Mouse (Mus musculus): ENCODE data around the gene Psmb1. TPM values are rescaled to one million over a fixed set of nuclear protein-coding genes. Genes with fewer than 3 reads are reported as not detected.
"Not testable (repeated sequence)": the region's sequence is repeated elsewhere in the genome, so short reads cannot be mapped to it uniquely, and the experiment has no call there.

Gene Psmb1
- 271 and 286 TPM in 2 replicates for polyA plus RNA-seq (2014; fragmentation: Nextera tagmentation; extraction: Ambion mirVana)

GRCm38 (mm10) chr17:15499656-15500394, at the start of gene Psmb1, which contains the start of gene Tbp:
Gene Psmb1, minus strand, starts transcription at chr17:15499751.
Gene Tbp, plus strand, starts transcription at chr17:15499888.
- peak within 1 kb of the TSS; percentile 63 for H3K4me2 ChIP-seq (ENCODE audit: low read depth, severe bottlenecking)
- no peaks in the 10 kb centered on the region for H3K27me3 ChIP-seq (ENCODE audit: control insufficient read depth, insufficient read depth, low read length)
- peaks cover 10% of the 10 kb centered on the region; the same call in 1 of the 2 replicates for H3K36me3 ChIP-seq (ENCODE audit: control insufficient read depth, insufficient read depth, low read length)
- under 1% methylated on average over 63 of the region's 63 CpGs for WGBS
- no peaks in the 10 kb centered on the region for H3K9me3 ChIP-seq (ENCODE audit: control insufficient read depth, low read length)
- DNase-seq (ENCODE audit: low spot score) (peak; percentile 99), ATAC-seq (ENCODE audit: insufficient number of reproducible peaks, low FRiP score, low TSS enrichment, low read depth) (peak; percentile 95)
- H3K9ac ChIP-seq (ENCODE audit: low read length): peak within 1 kb of the TSS; percentile 89
- peak within 1 kb of the TSS; percentile 98 for H3K4me3 ChIP-seq (ENCODE audit: low read depth, low read length)
- H3K4me1 ChIP-seq (ENCODE audit: control insufficient read depth, insufficient read depth, low read length): peaks cover 17% of the 10 kb centered on the region
- H3K27ac ChIP-seq (replicated peaks; ENCODE audit: low read depth, low read length): 0 out of 2 replicates have a peak within 1 kb of the TSS, but pooled peaks have one; percentile 14

- no peaks in the 10 kb centered on the region for H3K27me3 ChIP-seq (ENCODE audit: control insufficient read depth, insufficient read depth, low read length)
- no peak overlapping the region for H3K4me3 ChIP-seq (ENCODE audit: low read depth, low read length)
- no peaks in the 10 kb centered on the region for H3K4me1 ChIP-seq (ENCODE audit: control insufficient read depth, insufficient read depth, low read length)
- DNase-seq (ENCODE audit: low spot score): no peak
- no peak for ATAC-seq (ENCODE audit: insufficient number of reproducible peaks, low FRiP score, low TSS enrichment, low read depth)
- H3K9me3 ChIP-seq (ENCODE audit: control insufficient read depth, low read length): no peaks in the 10 kb centered on the region
- no peak overlapping the region for H3K4me2 ChIP-seq (ENCODE audit: low read depth, severe bottlenecking)
- WGBS: 81% methylated on average over 4 of the region's 4 CpGs
- no peaks in the 10 kb centered on the region for H3K36me3 ChIP-seq (ENCODE audit: control insufficient read depth, insufficient read depth, low read length)
- no peak overlapping the region for H3K9ac ChIP-seq (ENCODE audit: low read length)
- H3K27ac ChIP-seq (replicated peaks; ENCODE audit: low read depth, low read length): no peak overlapping the region
Measured at GRCm38 (mm10) chr17:15546440-15546839, 46.9 kb upstream of the Psmb1 start.

- not testable (repeated sequence) for H3K4me3 ChIP-seq (ENCODE audit: low read depth, low read length); H3K4me2 ChIP-seq (ENCODE audit: low read depth, severe bottlenecking); H3K27ac ChIP-seq (replicated peaks; ENCODE audit: low read depth, low read length); H3K36me3 ChIP-seq (ENCODE audit: control insufficient read depth, insufficient read depth, low read length); H3K9me3 ChIP-seq (ENCODE audit: control insufficient read depth, low read length); H3K9ac ChIP-seq (ENCODE audit: low read length); H3K4me1 ChIP-seq (ENCODE audit: control insufficient read depth, insufficient read depth, low read length); H3K27me3 ChIP-seq (ENCODE audit: control insufficient read depth, insufficient read depth, low read length); ATAC-seq (ENCODE audit: insufficient number of reproducible peaks, low FRiP score, low TSS enrichment, low read depth); DNase-seq (ENCODE audit: low spot score)
- 77% methylated on average over 2 of the region's 4 CpGs for WGBS
Measured at GRCm38 (mm10) chr17:15543868-15544267, 44.3 kb upstream of the Psmb1 start.

GRCm38 (mm10) chr17:15540309-15540708, 40.8 kb upstream of the Psmb1 start:
- Histone ChIP-seq H3K36me3 (ENCODE audit: control insufficient read depth, insufficient read depth, low read length) (no peaks in the 10 kb centered on the region), H3K27ac (replicated peaks; ENCODE audit: low read depth, low read length) (no peak overlapping the region), H3K9ac (ENCODE audit: low read length) (no peak overlapping the region), H3K4me2 (ENCODE audit: low read depth, severe bottlenecking) (no peak overlapping the region), H3K4me1 (ENCODE audit: control insufficient read depth, insufficient read depth, low read length) (no peaks in the 10 kb centered on the region), H3K27me3 (ENCODE audit: control insufficient read depth, insufficient read depth, low read length) (peaks cover 9% of the 10 kb centered on the region), H3K9me3 (ENCODE audit: control insufficient read depth, low read length) (no peaks in the 10 kb centered on the region), H3K4me3 (ENCODE audit: low read depth, low read length) (no peak overlapping the region)
- 80% methylated on average over 4 of the region's 4 CpGs for WGBS
- DNase-seq (ENCODE audit: low spot score) (no peak), ATAC-seq (ENCODE audit: insufficient number of reproducible peaks, low FRiP score, low TSS enrichment, low read depth) (no peak)

- H3K27ac ChIP-seq (replicated peaks; ENCODE audit: low read depth, low read length): no peak overlapping the region
- H3K36me3 ChIP-seq (ENCODE audit: control insufficient read depth, insufficient read depth, low read length): no peaks in the 10 kb centered on the region
- H3K9me3 ChIP-seq (ENCODE audit: control insufficient read depth, low read length): no peaks in the 10 kb centered on the region
- DNase-seq (ENCODE audit: low spot score) (peak; percentile 55), ATAC-seq (ENCODE audit: insufficient number of reproducible peaks, low FRiP score, low TSS enrichment, low read depth) (no peak)
- H3K27me3 ChIP-seq (ENCODE audit: control insufficient read depth, insufficient read depth, low read length): peaks cover 9% of the 10 kb centered on the region
- H3K4me3 ChIP-seq (ENCODE audit: low read depth, low read length): peak overlapping the region; percentile 41
- H3K4me1 ChIP-seq (ENCODE audit: control insufficient read depth, insufficient read depth, low read length): no peaks in the 10 kb centered on the region
- peak overlapping the region; percentile 88 for H3K4me2 ChIP-seq (ENCODE audit: low read depth, severe bottlenecking)
- under 1% methylated on average over 33 of the region's 33 CpGs for WGBS
- H3K9ac ChIP-seq (ENCODE audit: low read length): peak overlapping the region; percentile 47
Measured at GRCm38 (mm10) chr17:15536457-15536904, 36.9 kb upstream of the Psmb1 start.

- H3K4me3 ChIP-seq (ENCODE audit: low read depth, low read length): peak overlapping the region; percentile 41
- no peak overlapping the region for H3K9ac ChIP-seq (ENCODE audit: low read length)
- ATAC-seq (ENCODE audit: insufficient number of reproducible peaks, low FRiP score, low TSS enrichment, low read depth): no peak
- DNase-seq (ENCODE audit: low spot score): no peak
- no peak overlapping the region for H3K27ac ChIP-seq (replicated peaks; ENCODE audit: low read depth, low read length)
- H3K27me3 ChIP-seq (ENCODE audit: control insufficient read depth, insufficient read depth, low read length): peaks cover 9% of the 10 kb centered on the region
- H3K9me3 ChIP-seq (ENCODE audit: control insufficient read depth, low read length): no peaks in the 10 kb centered on the region
- WGBS: 19% methylated on average over 8 of the region's 8 CpGs
- peak overlapping the region; percentile 88 for H3K4me2 ChIP-seq (ENCODE audit: low read depth, severe bottlenecking)
- H3K4me1 ChIP-seq (ENCODE audit: control insufficient read depth, insufficient read depth, low read length): no peaks in the 10 kb centered on the region
- H3K36me3 ChIP-seq (ENCODE audit: control insufficient read depth, insufficient read depth, low read length): no peaks in the 10 kb centered on the region
Measured at GRCm38 (mm10) chr17:15535943-15536342, 36.4 kb upstream of the Psmb1 start.

- Histone ChIP-seq H3K4me3 (ENCODE audit: low read depth, low read length) (no peak overlapping the region), H3K36me3 (ENCODE audit: control insufficient read depth, insufficient read depth, low read length) (no peaks in the 10 kb centered on the region), H3K4me2 (ENCODE audit: low read depth, severe bottlenecking) (no peak overlapping the region), H3K4me1 (ENCODE audit: control insufficient read depth, insufficient read depth, low read length) (no peaks in the 10 kb centered on the region), H3K27ac (replicated peaks; ENCODE audit: low read depth, low read length) (no peak overlapping the region), H3K27me3 (ENCODE audit: control insufficient read depth, insufficient read depth, low read length) (peaks cover 9% of the 10 kb centered on the region), H3K9me3 (ENCODE audit: control insufficient read depth, low read length) (no peaks in the 10 kb centered on the region), H3K9ac (ENCODE audit: low read length) (no peak overlapping the region)
- 65% methylated on average over 11 of the region's 11 CpGs for WGBS
- DNase-seq (ENCODE audit: low spot score) (no peak), ATAC-seq (ENCODE audit: insufficient number of reproducible peaks, low FRiP score, low TSS enrichment, low read depth) (no peak)
Measured at GRCm38 (mm10) chr17:15535162-15535800, 35.7 kb upstream of the Psmb1 start.

GRCm38 (mm10) chr17:15530141-15530540, 30.6 kb upstream of the Psmb1 start:
- Histone ChIP-seq H3K9ac (ENCODE audit: low read length) (no peak overlapping the region), H3K4me2 (ENCODE audit: low read depth, severe bottlenecking) (no peak overlapping the region), H3K4me3 (ENCODE audit: low read depth, low read length) (no peak overlapping the region), H3K4me1 (ENCODE audit: control insufficient read depth, insufficient read depth, low read length) (0 out of 2 replicates have a peak, but pooled peaks cover 2% of the 10 kb centered on the region), H3K27ac (replicated peaks; ENCODE audit: low read depth, low read length) (no peak overlapping the region), H3K36me3 (ENCODE audit: control insufficient read depth, insufficient read depth, low read length) (no peaks in the 10 kb centered on the region), H3K9me3 (ENCODE audit: control insufficient read depth, low read length) (no peaks in the 10 kb centered on the region), H3K27me3 (ENCODE audit: control insufficient read depth, insufficient read depth, low read length) (no peaks in the 10 kb centered on the region)
- DNase-seq (ENCODE audit: low spot score) (no peak), ATAC-seq (ENCODE audit: insufficient number of reproducible peaks, low FRiP score, low TSS enrichment, low read depth) (no peak)
- 14% methylated on average over 5 of the region's 5 CpGs for WGBS
